Mouse (Mus musculus): ENCODE measurements around the gene Rela.
A peak's percentile ranks its signal among the peaks of the same experiment; 100 is the strongest.
"Not testable (repeated sequence)": the region's sequence is repeated elsewhere in the genome, so short reads cannot be mapped to it uniquely, and the experiment has no call there.

Rela gene

DNA sequence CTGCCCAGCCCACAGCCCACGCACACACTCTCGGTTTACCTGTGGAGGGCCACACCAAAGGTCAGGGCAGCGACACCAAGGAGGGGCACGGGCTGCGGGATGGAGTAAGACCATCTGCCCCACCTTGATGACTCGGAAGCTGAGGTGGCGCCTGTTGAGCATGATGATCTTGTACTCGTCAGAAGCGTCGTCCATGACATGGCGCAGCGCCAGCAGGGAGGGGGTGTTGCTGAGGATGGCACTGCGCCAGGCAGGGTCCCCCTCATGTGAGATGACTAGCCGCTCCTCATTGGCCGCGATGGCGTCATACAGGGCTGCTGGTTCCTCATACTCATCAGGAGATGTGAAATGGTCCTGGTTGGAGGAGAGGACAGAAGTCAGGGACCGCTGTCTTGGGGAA, 29.1 kb downstream of the Rela start:
- DNase-seq (ENCODE audit: low spot score), result peak; percentile 74

DNA sequence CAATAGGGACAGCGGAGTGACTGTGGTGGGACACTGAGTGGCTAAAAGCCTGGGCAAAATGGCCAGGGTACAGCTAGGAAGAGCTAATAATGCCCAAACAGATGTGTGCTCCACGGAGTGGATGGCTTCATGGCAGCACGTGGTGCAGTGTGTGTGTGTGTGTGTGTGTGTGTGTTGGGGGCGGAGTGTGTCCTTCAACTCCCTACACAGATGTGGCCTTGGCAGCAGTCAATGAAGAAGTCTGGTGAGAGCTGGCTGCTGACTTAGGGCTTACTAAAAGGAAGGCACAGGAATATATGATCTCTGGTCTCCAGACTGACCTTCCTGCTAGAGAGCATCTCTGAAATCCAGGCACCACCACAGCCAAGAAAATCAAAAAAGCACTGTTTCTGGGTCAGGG, 31.1 kb downstream of the Rela start:
- DNase-seq (ENCODE audit: low spot score), result no peak

DNA sequence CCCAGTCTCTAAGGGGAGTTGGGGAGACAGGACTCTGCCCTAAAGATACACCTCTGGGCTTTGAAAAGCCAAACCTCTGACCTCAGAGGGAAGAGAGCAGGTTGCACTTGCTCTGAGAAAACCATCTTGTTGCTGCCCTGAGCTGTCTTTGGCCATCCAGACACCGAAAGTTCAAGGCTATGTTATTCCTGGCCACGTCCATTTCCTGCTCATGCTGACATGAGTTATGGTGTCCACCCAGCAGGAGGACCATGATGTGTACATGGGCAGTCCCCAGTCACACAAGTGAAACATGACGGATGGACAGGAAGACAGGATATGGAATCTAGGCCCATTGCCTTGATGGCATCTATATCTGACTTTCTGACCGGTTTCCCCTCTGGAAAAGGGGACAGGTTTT, 43.1 kb downstream of the Rela start:
- no peak for DNase-seq (ENCODE audit: low spot score)

DNA sequence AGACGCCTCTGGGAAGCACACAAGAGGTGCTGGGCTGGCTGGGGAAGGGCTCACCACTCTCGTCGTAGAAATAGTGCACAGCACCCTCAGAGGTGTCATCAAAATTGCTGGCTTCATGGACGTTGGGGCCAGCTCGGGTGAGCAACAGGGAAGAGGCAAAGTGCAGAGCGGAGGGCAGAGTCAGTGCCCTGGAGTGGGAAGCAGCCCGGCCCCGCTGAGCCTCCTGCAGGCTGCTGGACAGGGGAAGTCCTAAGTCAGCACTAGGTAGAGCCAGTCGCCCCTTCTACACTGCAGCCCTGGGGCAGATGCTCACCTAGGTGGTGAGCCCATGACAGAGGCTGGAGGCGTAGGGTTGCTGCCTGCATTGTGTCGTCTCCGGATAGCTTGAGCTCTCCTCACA, 47.0 kb downstream of the Rela start:
- no peak for DNase-seq (ENCODE audit: low spot score)

DNA sequence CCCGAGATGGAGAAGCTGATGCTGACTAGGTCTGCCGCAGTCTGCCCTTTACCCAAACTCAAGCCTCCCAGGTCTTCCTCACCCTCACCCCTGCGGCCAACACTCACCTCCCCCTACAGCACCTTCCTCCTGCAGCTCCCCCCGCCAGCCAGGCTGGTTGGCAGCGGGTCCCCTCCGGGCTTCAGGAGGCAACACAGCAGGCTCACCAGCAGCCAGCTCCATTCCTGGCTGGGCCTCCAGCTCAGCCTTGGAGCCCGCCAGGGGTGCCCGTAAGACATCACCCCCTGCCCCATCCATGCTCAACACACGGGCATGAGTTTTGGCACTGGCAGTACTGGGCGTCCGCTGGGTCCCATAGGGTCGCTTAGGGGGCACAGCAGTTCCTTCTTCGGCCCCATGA, 47.7 kb downstream of the Rela start:
- no peak for DNase-seq (ENCODE audit: low spot score)

DNA sequence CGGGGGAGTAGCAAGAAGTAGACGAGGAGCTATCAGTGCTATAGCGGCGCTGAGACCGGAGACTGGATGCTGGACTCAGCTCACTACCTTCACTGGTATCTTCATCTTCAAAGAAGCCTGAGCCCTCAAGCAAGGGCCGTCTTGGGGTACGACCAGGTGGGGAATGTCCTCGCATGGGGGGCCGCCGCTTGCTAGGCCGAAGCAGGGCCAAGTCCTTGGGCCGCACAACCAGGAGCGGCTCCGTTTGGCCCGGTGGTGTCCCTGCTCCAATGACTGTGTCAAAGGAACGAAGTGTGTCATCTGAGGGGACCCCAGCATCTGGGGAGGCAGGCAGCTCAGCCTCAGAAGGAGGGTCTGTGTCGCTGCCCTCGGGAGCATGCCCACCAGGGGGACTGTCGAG, 48.1 kb downstream of the Rela start:
- no peak for DNase-seq (ENCODE audit: low spot score)

DNA sequence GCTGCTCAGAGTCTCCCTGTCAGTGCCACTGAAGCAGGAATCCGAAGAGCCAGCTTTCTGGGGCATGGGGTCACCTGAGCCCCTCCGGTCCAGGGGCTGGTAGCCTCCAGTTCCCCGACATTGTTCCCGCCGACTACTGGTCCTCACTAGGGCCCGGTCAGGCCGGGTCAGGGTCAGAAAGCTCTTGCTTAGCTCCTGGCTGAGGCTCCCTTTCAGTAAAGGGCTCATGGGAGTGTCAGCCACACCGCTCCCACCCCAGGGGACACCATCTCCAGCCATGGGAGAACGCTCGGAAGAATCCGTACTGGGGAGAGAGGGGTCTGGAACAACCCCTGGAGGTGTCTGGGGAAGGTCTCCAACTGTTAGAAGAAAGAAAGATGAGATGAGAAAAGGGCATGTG, 48.6 kb downstream of the Rela start:
- DNase-seq (ENCODE audit: low spot score), result no peak

DNA sequence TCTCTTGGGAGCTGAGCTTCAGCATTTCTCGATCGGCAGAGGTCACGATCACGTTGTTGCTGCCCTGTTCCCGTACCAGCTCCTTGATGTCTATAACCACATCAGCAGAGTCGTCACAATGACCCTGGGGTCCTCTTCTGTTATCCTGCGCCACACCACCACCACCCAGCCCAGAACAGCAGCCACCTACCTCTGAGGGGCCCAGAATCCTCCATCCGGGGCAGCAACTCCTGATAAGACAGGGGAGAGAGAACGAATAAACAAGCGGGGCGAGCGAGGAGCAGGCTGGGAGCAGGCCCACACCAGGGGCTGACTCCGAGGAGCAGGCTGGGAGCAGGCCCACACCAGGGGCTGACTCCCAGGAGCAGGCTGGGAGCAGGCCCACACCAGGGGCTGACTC, 49.2 kb downstream of the Rela start:
- no peak for DNase-seq (ENCODE audit: low spot score)

- not testable (repeated sequence) for DNase-seq (ENCODE audit: low spot score)
These were observed 49.7 kb downstream of the Rela start for GRCm38 (mm10) chr19:5686954-5687353.

GRCm38 (mm10) chr19:5687738-5688137, 50.5 kb downstream of the Rela start:
- DNase-seq (ENCODE audit: low spot score), result no peak

- DNase-seq (ENCODE audit: low spot score), result peak; percentile 96
These were observed 51.2 kb downstream of the Rela start, which contains the start of the genes Map3k11 and Pcnx3 for GRCm38 (mm10) chr19:5688200-5689087. Map3k11 (plus strand) TSS chr19:5688742. Pcnx3 (minus strand) TSS chr19:5688908.

- DNase-seq (ENCODE audit: low spot score), result no peak
These were observed 51.8 kb downstream of the Rela start for GRCm38 (mm10) chr19:5689088-5689428.

- peak; percentile 87 for DNase-seq (ENCODE audit: low spot score)
These were observed 52.5 kb downstream of the Rela start for GRCm38 (mm10) chr19:5689565-5690342.

- DNase-seq (ENCODE audit: low spot score), result no peak
These were observed 53.1 kb downstream of the Rela start for GRCm38 (mm10) chr19:5690343-5690735.

DNA sequence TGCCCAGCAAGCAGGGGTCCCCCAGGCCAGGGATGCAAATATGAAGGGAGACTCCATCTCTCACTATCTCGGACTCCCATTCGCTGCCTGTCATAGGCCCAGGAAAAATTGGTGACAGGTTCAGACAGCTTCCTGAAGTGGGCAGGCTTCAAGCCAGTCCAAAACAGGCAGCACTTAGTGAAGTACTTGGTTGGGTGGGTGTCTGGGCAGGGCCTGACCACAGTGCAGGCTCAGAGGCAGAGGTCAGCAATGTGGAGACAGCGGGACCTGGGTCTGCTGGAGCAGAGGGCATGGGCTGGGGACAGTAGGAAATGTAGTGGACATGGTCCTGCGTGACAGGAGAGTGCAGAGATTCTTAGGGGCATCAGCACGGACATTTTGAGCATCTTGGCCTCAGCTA, 54.3 kb downstream of the Rela start:
- no peak for DNase-seq (ENCODE audit: low spot score)

DNA sequence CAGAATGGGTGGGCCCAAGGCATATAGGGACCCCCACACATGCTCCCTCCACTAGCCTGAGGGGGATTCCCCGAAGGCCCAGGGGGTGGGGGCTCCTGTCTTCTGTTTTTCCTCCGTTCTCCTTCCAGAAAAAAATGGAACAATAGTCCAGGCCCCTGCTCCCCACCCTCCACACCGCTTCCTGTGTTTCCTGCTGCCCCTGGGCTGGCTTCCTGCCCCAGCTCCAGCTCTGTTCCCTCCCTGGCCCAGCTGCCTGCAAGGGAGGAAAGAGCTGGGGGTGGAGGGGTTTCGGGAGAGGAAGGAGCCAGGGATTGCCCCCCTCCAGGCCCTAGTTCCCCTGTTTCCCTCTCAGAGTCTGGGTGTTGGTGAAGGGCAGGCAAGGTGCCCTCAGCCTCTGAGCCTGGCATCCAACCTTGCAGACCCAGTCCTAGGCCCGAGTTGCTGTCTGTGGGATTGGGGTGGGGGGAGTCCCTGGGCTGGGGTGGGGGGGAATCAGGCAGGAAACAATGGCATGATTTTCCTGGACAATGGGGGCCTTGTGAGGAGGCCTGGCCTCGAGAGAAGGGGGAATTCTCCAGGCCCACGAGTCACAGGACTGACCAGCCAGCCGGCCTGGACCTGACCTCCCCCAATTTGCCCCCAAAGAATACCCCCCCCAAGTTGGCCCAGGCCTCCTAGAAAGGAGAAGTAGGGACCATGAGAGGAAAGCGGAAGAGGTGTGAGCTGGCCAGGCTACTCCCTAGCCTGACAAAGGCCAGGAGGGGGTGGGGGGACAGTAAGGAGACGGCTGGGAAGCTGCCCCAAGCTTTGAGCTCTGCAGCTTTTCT, 55.0 kb downstream of the Rela start:
- DNase-seq (ENCODE audit: low spot score), result no peak

GRCm38 (mm10) chr19:5692913-5693396, 55.7 kb downstream of the Rela start:
- no peak for DNase-seq (ENCODE audit: low spot score)

GRCm38 (mm10) chr19:5693801-5694200, 56.5 kb downstream of the Rela start:
- DNase-seq (ENCODE audit: low spot score), result no peak

- no peak for DNase-seq (ENCODE audit: low spot score)
These were observed 58.7 kb downstream of the Rela start for GRCm38 (mm10) chr19:5695849-5696462.

Data from testis, postnatal 10 days (tissue).